Mouse (Mus musculus) embryonic facial prominence, embryonic 11.5 days (tissue): ENCODE measurements around the gene Nwd1. TPM values are rescaled to one million over a fixed set of nuclear protein-coding genes. Genes with fewer than 3 reads are reported as not detected.
"Not testable (repeated sequence)": the region's sequence is repeated elsewhere in the genome, so short reads cannot be mapped to it uniquely, and the experiment has no call there.

Experiments
- ATAC-seq: fragments of 200-750 bp; cut with Nextera tagmentation; replicated peaks from 2 replicates; pipeline ENCODE4 v1.8.0; 2017; ENCODE audit warnings: low read depth; ENCODE audit not compliant: insufficient number of reproducible peaks, low FRiP score, low TSS enrichment
- DNase-seq: peaks from one replicate; pipeline ENCODE4 v3.0.0-alpha.2; 2015; ENCODE audit warnings: low spot score
- H3K27ac ChIP-seq: fragments of 300-500 bp; sonication (generic); replicated peaks from 2 replicates; pipeline ENCODE4 v1.5.1; 2014; ENCODE audit warnings: mild to moderate bottlenecking, low read depth, low read length, control low read depth
- H3K27me3 ChIP-seq: fragments of 300-500 bp; sonication (generic); 2 replicates; pipeline ENCODE4 v1.6.1; 2014; ENCODE audit warnings: mild to moderate bottlenecking, low read length, moderate library complexity, mixed read lengths; ENCODE audit not compliant: control insufficient read depth, insufficient read depth
- H3K36me3 ChIP-seq: fragments of 300-500 bp; sonication (generic); replicated peaks from 2 replicates; pipeline ENCODE4 v1.6.1; 2014; ENCODE audit warnings: low read depth, mild to moderate bottlenecking, low read length, moderate library complexity, mixed read lengths; ENCODE audit not compliant: control insufficient read depth, insufficient read depth
- H3K4me1 ChIP-seq: fragments of 300-500 bp; sonication (generic); 2 replicates; pipeline ENCODE4 v1.6.1; 2014; ENCODE audit warnings: low read length, mixed read lengths; ENCODE audit not compliant: control insufficient read depth, insufficient read depth
- H3K4me2 ChIP-seq: fragments of 300-500 bp; sonication (generic); 2 replicates; pipeline ENCODE4 v1.6.1; 2014; ENCODE audit warnings: low read depth, mild to moderate bottlenecking, control low read depth, low read length, moderate library complexity
- H3K4me3 ChIP-seq: fragments of 300-500 bp; sonication (generic); 2 replicates; pipeline ENCODE4 v1.5.1; 2014; ENCODE audit warnings: low read depth, low read length, control low read depth
- H3K9ac ChIP-seq: fragments of 300-500 bp; sonication (generic); replicated peaks from 2 replicates; pipeline ENCODE4 v1.6.1; 2014; ENCODE audit warnings: mild to moderate bottlenecking, control low read depth, low read length
- H3K9me3 ChIP-seq: fragments of 300-500 bp; sonication (generic); replicated peaks from 2 replicates; pipeline ENCODE4 v1.6.1; 2016; ENCODE audit warnings: mild to moderate bottlenecking, low read length, inconsistent platforms, mixed read lengths; ENCODE audit not compliant: control insufficient read depth
- WGBS: fragments of 180-500 bp; shearing (Covaris S2); extraction: QIAGEN DNeasy Blood & Tissue Kit; methylation state at CpG from one replicate; pipeline ENCODE4 v1.1.7; 2014; 5-methylcytosine and 5-hydroxymethylcytosine counted together
- polyA plus RNA-seq: library from polyadenylated mRNA; unstranded; fragments of >200 nt; fragmentation: Nextera tagmentation; extraction: Ambion mirVana; gene quantifications from 2 replicates; pipeline ENCODE4 v1.2.1, GENCODE M21; 2014

The Nwd1 gene
- polyA plus RNA-seq, 1 experiment from 2014 or later, result not detected

- H3K4me1 ChIP-seq, result no peaks in the 10 kb centered on the region
- no peaks in the 10 kb centered on the region for H3K9me3 ChIP-seq
- no peak overlapping the region for H3K4me3 ChIP-seq
- no peaks in the 10 kb centered on the region for H3K36me3 ChIP-seq
- no peak overlapping the region for H3K9ac ChIP-seq
- no peaks in the 10 kb centered on the region for H3K27me3 ChIP-seq
- no peak overlapping the region for H3K27ac ChIP-seq
- WGBS, result 58% methylated on average over 5 of the region's 5 CpGs
- ATAC-seq (no peak), DNase-seq (no peak)
- no peak overlapping the region for H3K4me2 ChIP-seq
Measured at GRCm38 (mm10) chr8:72677331-72677730, 30.8 kb downstream of the Nwd1 start.

DNA sequence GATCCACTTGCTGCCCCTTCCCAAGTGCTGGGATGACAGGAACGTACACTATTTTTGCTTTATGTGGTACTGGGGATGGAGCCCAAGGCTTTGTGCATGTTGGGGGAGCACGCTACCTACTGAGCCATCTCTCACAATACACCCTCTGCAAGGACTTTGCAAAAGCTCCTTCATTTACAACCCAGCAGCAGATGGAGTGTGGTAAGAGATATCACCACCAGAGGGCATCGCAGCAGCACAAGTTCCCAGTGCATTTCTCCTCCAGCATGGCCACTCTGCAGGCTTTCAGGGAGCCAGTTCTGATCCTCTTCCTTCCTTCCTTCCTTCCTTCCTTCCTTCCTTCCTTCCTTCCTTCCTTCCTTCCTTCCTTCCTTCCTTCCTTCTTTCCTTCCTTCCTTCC is 33.6 kb downstream of the Nwd1 start:
- WGBS, result 15% methylated on average over 3 of the region's 3 CpGs
- no peak for ATAC-seq
- no peak overlapping the region for H3K9ac ChIP-seq
- no peak overlapping the region for H3K4me3 ChIP-seq
- H3K4me2 ChIP-seq, result no peak overlapping the region
- H3K27me3 ChIP-seq, result no peaks in the 10 kb centered on the region
- peak; percentile 77 for DNase-seq
- no peaks in the 10 kb centered on the region for H3K9me3 ChIP-seq
- no peak overlapping the region for H3K27ac ChIP-seq
- H3K4me1 ChIP-seq, result no peaks in the 10 kb centered on the region
- no peaks in the 10 kb centered on the region for H3K36me3 ChIP-seq

DNA sequence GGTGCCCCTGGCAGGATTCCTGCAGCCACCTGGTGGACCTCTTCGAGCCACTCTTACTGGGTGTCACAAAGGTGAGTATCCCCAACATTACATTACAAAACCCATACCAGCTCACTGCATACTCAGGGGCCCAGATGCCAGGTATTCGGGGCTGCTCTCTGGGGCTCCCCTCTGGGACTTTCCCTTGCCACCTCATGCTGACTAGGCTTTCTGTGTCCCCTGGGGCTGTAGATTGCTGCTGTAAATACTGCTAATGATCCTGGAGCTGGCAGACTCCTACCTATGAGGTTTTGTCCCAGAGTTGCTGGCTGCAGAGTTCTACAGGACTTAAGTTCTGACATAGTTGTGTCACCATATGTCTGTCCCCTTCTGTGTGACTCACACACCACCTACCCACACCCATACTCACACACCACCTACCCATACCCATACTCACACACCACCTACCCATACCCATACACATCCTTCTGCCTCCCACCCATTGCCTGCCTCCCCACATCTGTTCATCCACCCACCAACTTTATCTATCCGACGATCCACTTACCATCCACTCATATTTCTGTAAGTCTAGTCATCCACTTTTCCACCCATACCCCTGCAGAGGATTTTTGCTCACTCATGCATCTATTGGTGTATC is 35.7 kb downstream of the Nwd1 start:
- Histone ChIP-seq H3K27ac (no peak overlapping the region), H3K4me3 (no peak overlapping the region), H3K27me3 (no peaks in the 10 kb centered on the region), H3K9me3 (no peaks in the 10 kb centered on the region), H3K4me1 (no peaks in the 10 kb centered on the region), H3K9ac (no peak overlapping the region), H3K4me2 (no peak overlapping the region), H3K36me3 (no peaks in the 10 kb centered on the region)
- ATAC-seq (no peak), DNase-seq (no peak)
- WGBS, result 84% methylated on average over 4 of the region's 4 CpGs

DNA sequence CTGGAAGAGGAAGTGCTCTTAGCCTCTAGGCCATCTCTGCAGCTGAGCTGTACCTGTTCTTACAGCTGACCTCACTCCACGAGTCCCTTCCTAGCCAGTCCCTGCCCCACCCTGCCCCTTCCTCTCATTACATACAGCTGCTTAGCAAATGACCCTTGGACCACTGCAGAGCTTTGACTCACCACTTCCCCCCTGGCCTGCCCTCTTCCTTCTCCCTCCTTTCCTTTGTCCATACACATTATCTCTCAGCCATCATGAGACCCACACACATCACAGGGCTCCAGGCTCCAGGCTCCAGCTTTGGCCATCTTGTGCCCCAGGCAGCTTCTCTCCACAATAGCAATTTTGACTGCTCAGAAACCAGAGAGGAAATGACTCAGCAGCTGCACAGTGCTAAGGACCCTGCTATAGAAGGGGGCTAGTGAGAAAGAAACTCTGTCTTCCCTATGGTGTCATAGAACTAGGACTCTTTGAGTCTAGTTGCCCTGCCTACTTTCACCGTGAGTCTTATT is 36.6 kb downstream of the Nwd1 start:
- no peak overlapping the region for H3K9ac ChIP-seq
- no peaks in the 10 kb centered on the region for H3K9me3 ChIP-seq
- no peak overlapping the region for H3K27ac ChIP-seq
- DNase-seq, result peak; percentile 9
- no peaks in the 10 kb centered on the region for H3K4me1 ChIP-seq
- H3K27me3 ChIP-seq, result no peaks in the 10 kb centered on the region
- ATAC-seq, result no peak
- WGBS, result 28% methylated on average over 2 of the region's 2 CpGs
- no peak overlapping the region for H3K4me2 ChIP-seq
- H3K36me3 ChIP-seq, result no peaks in the 10 kb centered on the region
- H3K4me3 ChIP-seq, result no peak overlapping the region

DNA sequence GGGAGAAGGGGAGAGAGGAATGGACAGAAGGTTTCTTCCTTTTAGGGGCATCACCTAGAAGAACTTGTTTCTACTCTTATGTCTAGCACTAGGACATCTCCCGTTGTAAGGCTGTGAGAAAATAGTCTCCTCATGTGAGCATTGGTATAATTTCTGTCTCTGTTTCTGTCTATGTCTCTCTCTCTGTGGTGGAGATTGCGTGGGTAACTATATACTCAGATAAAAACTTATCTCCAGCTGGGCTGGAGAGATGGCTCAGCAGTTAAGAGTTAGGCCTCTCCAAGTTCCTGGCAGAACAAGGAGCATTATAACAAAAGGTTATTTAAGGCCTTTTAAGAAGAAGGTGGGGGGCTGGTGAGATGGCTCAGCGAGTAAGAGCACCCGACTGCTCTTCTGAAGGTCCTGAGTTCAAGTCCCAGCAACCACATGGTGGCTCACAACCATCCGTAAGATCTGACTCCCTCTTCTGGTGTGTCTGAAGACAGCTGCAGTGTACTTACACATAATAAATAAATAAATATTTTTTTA is 37.1 kb downstream of the Nwd1 start:
- H3K9ac ChIP-seq, H3K9me3 ChIP-seq, H3K27me3 ChIP-seq, DNase-seq, H3K4me3 ChIP-seq, H3K27ac ChIP-seq, H3K4me1 ChIP-seq, H3K4me2 ChIP-seq, H3K36me3 ChIP-seq, ATAC-seq: not testable (repeated sequence)
- 81% methylated on average over 5 of the region's 5 CpGs for WGBS

DNA sequence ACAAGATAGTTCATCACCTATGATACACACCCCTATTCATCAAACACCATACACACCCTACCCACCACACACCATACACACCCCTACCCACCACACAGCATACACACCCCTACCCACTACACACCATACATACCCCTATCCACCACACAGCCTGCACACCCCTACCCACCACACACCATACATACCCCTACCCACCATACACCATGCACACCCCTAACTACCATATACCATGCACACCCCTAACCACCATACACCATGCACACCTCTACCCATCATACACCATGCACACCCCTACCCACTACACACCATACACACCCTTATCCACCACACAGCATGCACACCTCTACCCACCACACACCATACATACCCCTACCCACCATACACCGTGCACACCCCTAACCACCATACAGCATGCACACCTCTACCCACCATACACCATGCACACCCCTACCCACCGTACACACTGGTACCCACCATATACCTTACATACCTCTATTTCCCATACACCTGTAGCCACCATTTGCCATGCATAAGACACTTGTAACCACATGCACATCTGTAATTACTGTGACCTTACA is 51.9 kb downstream of the Nwd1 start:
- no peaks in the 10 kb centered on the region for H3K36me3 ChIP-seq
- no peak overlapping the region for H3K4me3 ChIP-seq
- no peak overlapping the region for H3K9ac ChIP-seq
- DNase-seq (no peak), ATAC-seq (peak; percentile 55; the same call in 1 of the 2 replicates)
- H3K9me3 ChIP-seq, result no peaks in the 10 kb centered on the region
- no peaks in the 10 kb centered on the region for H3K4me1 ChIP-seq
- WGBS, result 98% methylated on average over 2 of the region's 2 CpGs
- no peak overlapping the region for H3K27ac ChIP-seq
- H3K27me3 ChIP-seq, result no peaks in the 10 kb centered on the region
- no peak overlapping the region for H3K4me2 ChIP-seq

DNA sequence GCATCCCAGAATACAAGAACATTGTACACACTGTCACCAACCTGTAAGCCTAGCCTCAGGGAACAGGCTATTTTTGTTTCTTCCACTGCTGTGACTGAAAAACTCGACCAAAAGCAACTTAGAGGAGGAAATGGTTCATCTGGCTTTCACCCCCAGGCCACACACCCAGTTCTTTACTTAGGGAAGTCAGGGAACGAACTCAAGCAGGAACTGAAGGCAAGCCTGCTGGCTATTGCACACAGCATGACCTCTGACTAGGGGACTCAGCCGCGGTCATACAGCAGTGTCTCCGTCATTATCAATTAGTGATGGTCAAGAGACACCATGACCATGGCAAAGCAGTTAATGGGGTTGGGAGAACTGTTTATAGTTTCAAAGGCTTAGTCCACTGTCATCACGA is 66.1 kb downstream of the Nwd1 start:
- DNase-seq (no peak), ATAC-seq (no peak)
- no peaks in the 10 kb centered on the region for H3K27me3 ChIP-seq
- no peak overlapping the region for H3K27ac ChIP-seq
- H3K4me3 ChIP-seq, result no peak overlapping the region
- H3K4me2 ChIP-seq, result no peak overlapping the region
- H3K36me3 ChIP-seq, result no peaks in the 10 kb centered on the region
- no peaks in the 10 kb centered on the region for H3K4me1 ChIP-seq
- no peaks in the 10 kb centered on the region for H3K9me3 ChIP-seq
- no peak overlapping the region for H3K9ac ChIP-seq
- WGBS, result 18% methylated on average over 6 of the region's 6 CpGs

GRCm38 (mm10) chr8:72716594-72716993 is 70.1 kb downstream of the Nwd1 start:
- Histone ChIP-seq H3K27me3 (no peaks in the 10 kb centered on the region), H3K9ac (no peak overlapping the region), H3K4me2 (no peak overlapping the region), H3K4me1 (no peaks in the 10 kb centered on the region), H3K36me3 (no peaks in the 10 kb centered on the region), H3K4me3 (no peak overlapping the region), H3K27ac (no peak overlapping the region), H3K9me3 (no peaks in the 10 kb centered on the region)
- 85% methylated on average over 5 of the region's 5 CpGs for WGBS
- ATAC-seq (no peak), DNase-seq (no peak)
